Mouse (Mus musculus): ENCODE measurements around the gene Ano2.

Gene Ano2

DNA sequence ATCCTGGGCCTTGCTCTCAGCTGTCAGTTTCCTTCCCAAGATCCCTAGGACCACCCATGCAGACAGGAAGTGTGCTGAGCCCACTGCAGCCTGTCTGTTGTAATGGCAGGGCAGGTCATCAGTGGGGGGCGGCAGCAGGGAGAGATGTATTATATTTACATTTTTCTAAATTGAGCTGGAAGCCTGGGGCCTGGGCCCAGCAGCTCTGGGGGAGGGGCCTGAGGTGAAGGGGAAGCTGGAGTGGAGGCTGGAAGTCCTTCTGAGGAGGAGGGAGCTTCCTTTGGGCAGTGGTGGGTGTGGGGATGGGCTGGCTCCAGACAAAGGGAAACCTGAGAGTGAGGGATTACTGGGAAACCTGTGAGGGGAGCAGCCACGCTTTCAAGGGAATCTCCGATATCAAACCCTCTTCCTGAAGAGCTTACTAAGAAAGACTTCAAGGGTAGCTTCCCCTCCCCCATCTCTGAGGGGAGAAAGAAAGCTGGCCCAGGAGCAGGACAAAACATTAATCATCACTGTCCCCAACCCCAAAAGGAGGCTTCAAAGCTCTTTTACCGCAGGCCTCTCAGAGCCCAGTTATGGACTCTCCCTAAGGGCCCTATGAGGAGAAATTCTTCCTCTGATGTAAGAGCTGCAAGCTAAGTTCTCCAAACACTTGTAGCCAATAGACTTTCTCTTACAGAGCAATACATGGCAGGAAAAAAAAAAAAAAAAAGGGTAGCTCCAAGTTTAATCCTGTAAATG lies 313.0 kb downstream of the Ano2 start:
- ChIA-PET CTCF (interaction anchor here in 2 of 4 experiments (0.7 to 1.0 kb wide), 2 partner anchors 48 to 550 kb away, joined by 3 read pairs; no protein-coding TSS in a partner anchor), POLR2A (no interaction called here)

DNA sequence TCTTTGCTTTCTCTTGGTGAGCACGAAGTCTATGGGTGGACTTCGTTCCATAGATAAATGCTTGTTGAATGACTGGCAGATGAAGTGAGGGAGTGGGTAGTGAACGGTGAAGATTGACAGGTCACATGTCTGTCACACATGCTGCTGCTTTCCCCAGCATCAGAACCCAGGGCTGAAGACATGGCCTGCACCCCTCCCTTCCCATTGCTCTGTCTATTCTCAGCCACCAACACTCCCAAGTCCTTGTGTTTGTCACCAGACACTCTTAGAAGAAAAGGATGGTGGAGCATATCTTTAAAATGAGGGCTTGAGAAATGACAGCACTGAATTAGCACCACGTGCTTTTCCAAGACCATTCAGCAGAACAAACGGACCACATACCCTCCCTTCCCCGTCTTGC lies 316.4 kb downstream of the Ano2 start:
- ChIA-PET POLR2A (no interaction called here), CTCF (no interaction called here)

DNA sequence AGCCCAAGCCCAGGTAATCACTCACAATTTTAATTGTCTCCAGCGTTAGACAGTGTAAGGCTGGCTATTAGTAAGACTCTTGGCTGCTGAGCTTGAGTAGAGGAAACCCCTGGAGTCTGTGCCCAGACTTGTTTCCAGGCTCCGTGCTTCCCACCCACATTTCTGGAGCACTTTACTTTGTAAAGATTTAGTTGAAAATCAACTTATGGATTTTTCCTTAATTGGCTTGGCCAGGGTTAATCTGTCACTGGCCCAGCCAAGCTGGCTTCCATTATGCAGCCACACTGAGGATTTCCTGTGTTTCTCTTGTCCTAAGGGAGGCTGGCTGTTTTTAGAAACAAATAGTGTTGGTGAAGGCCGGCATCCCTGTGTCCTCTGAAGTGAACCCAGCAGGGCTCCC lies 318.9 kb downstream of the Ano2 start:
- POLR2A ChIA-PET: no interaction called here
- CTCF ChIA-PET: no interaction called here

DNA sequence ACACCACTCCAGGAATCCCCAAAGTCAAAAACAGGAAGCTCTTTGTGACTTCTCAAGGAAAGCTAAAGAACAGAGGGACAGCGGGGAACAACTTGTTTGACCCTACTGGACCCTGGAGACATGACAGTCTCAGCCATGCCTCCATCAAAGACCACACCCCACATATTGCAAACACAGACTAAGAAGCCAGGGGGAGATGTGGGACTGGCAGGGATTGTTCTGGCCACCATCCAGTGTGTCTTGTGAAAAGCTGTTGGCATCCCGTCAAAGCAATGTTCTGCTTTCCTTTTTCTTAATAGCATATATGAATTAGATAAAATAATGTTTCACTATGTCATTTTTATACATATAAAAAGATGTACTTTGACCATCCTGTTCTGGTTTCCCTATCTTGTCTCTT lies 326.8 kb downstream of the Ano2 start:
- ChIA-PET POLR2A (no interaction called here), CTCF (no interaction called here)

DNA sequence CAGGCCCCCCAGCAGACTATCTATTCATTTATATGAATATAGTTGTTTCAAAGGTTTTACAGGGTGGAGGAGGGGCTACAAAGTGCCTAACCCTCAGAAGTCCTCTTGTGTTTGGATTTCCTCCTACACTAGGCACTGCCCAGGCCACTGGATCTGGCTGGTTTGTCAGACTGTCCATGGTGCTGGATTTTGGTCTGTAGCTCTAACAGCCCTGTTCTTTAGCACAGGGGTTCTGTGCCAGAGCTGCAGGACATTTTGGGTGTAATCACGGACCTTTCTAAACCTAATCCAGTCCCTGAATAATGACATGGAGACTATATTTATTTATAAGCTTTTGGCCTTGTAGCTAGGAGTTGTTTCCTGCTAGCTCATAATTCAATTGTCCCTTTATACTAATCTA lies 328.2 kb downstream of the Ano2 start:
- CTCF ChIA-PET: interaction anchor here in 1 of 4 experiments (0.6 kb wide), 1 partner anchor 1248 kb away, joined by 4 read pairs; no protein-coding TSS in a partner anchor
- POLR2A ChIA-PET: no interaction called here

DNA sequence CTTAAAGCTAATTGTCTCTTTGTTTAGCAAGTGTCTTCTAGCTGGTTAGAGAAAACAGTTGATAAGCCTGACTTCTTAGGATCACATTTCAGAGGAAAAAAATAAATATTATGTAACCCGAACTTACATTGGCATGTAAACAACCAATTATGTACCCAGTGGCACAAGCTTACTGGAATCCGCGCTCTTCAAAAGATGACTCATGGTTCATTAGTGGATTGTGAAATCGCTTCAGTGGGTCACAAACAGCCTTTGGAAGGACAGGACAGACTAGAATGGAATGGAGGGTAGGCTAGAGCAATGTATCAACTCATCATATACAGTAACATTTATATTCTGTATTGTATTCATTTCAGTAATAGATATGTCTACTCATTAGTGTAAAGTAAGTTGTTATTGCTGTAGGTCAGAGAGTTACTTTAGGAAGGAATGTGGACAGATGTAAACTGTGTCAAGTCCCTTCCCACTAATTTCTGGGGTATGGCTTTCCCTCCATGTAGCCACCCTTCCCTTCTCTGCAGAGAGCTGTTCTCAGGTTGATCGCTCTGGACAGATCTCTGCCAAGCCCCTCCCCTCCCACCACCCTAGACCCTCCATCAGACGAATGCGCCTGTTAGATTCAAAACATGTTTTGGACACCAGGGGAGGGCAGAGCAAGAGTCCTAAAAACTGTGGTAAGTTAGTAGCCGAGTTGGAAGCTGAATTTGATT lies 343.6 kb downstream of the Ano2 start:
- POLR2A ChIA-PET: no interaction called here
- CTCF ChIA-PET: no interaction called here

DNA sequence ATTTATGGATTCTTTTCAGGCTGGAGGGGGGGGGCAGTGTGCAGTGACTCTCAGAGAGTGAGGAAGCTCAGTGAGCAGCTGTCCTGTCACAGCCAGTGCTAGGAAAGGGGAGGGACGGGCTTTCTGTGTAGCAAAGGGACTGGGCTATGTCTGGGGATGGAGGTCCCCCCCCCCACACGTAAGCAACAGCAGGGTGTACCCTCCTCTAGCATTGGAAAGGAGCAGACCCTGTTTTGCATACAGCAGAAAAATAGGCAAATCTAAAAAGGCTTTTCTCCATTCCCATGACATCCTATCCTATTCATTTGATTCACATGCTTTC lies 344.1 kb downstream of the Ano2 start:
- CTCF ChIA-PET: no interaction called here
- POLR2A ChIA-PET: no interaction called here

DNA sequence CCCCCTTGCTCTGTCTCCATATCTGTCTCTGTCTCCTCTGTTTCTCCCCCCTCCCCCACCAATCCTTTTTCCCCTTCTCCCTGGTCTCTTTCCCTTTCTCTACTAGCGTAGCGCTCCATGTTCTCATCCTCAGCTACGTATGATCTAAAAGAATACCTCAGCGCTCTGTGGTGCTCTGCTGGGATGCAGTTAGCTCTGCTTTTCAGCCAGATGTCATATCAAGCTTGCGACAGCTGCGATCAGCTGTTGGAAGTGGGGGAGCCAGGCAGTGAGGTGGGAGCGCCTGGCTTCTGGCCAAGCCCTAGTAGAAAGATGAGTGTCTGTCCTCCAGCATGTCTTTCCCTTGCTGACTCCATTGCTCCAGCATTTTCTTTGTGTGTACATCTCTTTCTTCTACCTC lies 344.5 kb downstream of the Ano2 start:
- POLR2A ChIA-PET: no interaction called here

DNA sequence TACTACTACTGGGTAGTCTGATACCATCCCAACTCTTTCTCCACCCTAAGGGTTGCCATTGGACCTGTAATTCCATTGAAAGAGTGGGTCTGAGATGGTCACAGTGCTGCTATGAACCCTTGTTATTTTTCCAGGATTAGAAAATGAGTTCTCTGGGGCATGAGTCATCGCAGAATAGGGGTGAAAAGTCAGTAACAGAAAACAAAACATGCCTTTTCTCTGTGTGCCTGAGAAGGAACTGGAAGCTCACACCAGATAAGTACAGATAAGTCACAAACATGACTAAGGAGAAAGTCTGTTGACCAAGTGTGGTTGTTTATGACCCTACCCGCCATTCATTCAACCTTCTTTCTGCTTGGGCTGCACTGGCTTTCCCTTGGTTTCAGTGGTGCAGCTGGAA lies 345.4 kb downstream of the Ano2 start:
- ChIA-PET POLR2A (no interaction called here), CTCF (no interaction called here)

More for the DNA sequence above, 344.5 kb downstream of the Ano2 start:
- CTCF ChIA-PET: no interaction called here

DNA sequence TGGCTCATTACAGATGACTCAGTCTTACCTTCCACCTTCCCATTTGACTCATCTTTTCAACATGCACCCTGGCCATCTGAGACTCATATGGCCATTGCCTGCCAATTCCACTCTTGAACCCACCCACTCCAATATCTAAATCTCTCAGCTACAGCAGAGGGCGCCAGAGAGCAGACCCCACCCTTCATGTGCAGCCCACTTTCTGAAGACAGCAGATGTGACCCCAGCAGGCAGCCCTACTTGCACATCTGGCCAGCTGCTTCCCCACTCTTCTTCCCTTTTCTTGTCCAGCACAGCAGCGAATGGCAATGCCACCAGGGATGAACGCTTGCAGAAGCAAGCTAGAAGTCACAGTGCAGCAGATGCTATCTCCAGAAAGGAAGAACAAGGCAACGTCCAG lies 355.7 kb downstream of the Ano2 start:
- CTCF ChIA-PET: interaction anchor here in 2 of 4 experiments (0.5 to 0.7 kb wide), 2 partner anchors 401 to 972 kb away, joined by 3 read pairs; no protein-coding TSS in a partner anchor
- POLR2A ChIA-PET: interaction anchor here in 1 of 4 experiments (0.6 kb wide), 1 partner anchor 189 kb away, joined by 3 read pairs; no protein-coding TSS in a partner anchor

DNA sequence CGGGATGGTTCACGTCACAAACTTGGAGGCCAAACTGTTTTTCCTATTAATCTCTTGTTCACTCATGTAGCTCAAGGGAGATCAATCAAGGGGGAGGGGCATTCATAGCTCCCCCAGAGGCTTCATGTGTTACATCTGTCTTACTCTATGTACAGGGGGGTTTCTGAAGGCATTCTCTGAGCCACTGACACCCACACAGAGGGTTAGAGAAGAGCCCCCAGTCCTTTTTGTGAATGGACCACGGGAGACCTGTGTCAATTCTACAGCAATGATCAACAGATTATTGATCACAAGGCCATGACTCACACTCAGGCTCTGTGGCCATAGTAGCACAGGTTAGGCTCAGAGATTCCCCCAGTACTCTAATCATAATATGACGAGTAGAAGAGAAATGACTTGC lies 358.0 kb downstream of the Ano2 start:
- POLR2A ChIA-PET: interaction anchor here in 2 of 4 experiments (0.6 to 0.9 kb wide), 2 partner anchors 10 to 373 kb away, joined by 3 read pairs; no protein-coding TSS in a partner anchor
- CTCF ChIA-PET: no interaction called here

DNA sequence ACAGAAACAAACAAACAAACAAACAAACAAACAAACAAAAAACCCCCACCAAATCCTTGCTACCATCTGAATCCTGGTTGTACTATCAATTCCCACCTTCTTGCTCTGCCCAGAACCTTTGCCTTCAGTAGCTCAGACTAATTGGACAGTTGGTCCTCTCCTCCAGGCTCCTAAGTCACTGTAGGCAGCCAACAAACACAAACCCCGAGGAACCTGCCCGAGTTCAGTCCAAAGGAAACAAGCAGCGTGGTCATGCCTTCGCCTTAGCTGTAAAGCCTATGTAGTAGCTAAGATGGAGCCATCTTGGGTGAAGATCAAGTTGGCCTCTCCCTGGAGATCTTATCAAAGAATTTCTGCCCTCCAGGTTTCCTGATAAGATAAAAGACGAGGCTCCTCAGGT lies 362.9 kb downstream of the Ano2 start:
- ChIA-PET CTCF (no interaction called here), POLR2A (no interaction called here)

DNA sequence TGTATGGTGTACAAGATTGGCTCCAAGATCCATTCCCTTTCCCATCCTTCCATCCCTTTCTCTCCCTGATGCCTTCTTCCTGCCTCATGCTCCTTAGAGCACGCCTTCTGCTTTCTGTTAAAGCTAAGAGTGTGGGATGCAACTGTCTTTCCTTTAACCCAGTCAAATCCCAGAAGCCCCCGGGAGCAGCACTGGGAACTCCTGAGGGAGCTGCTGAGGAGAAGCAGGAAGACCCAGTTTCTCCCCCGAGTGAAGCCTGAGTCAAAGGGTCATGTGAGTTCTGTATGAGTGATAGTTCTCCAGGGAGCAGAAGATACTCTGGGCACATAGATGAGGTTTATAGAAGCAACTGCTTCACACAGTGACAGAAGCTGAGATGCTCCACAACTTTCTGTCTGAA lies 367.5 kb downstream of the Ano2 start:
- ChIA-PET CTCF (no interaction called here), POLR2A (interaction anchor here in 1 of 4 experiments (0.6 kb wide), 1 partner anchor 10 kb away, joined by 4 read pairs; no protein-coding TSS in a partner anchor)

DNA sequence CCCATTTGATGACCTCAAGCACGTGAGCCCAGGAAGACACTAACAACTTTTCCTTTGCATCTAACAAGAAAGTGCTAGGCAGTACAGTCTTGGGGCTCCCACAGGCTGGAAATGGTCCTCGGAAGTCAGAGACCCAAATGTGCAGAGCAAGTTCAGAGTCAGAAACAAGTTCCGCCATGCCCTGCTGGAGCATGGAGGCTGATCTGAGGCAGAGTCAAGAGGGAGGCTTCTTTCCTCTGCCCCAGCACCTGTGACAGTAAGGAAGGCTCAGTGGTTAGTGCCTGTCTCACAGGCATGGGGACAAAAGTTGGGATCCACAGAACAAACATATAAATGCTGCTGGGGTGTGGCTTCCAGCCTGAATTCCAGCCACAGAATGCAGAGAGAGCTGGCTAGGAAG lies 390.3 kb downstream of the Ano2 start:
- ChIA-PET CTCF (no interaction called here), POLR2A (no interaction called here)

DNA sequence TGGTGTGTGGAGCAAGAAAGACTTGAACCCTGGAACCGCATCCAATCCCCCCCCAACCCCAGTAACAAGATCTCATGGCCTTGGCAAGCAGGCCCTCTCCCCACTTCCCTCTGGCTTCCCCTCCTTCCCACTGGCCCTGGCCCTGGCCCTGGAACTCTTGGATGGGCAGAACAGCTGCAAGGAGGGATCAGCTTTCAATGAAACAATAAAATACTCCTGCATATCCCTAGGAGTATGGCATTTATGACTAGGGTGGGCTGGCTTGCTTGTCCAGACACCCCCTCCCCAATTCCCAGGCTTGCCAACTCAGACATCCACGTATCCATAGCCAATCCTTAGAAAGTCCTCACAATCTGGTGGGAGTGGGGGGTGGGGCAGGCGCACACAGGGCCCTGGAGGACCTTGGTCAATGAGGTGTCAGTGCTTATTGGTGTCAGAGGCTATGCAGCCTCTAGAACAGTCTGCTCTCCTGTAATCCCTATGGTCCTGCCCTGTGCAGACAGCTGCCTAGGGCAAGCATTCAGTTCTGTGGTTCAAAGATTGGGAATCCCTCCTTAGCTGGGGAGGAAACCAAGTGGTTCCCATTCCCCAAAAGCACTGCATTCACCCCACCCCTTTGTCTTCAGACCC lies 396.2 kb downstream of the Ano2 start:
- POLR2A ChIA-PET: no interaction called here
- CTCF ChIA-PET: interaction anchor here in 1 of 4 experiments (0.6 kb wide), 1 partner anchor 1606 kb away, joined by 5 read pairs; no protein-coding TSS in a partner anchor

DNA sequence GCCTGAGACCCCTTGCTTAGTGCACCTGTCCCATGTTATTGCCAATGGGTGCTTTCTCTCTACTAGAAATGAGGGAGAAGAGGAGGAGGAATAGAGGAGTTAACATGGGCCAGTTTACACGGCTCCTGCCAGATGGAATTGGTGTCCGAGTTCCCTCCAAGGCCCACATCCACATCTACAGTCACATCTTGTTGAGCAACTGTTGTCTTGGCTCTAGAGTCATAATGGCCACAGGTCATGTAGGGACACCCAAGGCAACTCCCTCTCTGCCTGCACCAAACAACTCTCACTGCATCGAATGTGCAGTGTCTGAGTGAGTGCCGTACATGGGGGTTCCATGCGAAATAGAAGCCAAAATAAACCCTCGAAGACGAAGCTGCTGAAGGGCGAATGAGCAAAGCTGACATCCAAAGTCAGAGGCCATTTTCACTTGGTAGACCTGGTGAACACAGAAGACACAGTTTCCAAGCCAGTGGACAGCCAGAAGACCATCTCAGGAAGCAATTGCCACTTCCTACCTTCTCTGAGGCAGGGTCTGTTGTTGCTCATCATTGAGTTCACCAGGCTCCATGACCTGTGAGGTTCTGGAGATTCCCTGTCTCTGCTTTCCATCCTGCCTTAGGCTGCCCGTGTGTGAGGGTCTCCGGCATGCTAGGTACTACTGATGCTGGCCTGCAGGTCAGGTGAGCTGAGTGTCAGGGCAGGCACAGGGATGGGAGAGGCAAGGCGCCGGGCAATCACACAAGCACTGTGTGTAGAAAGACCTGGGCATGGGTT lies 398.5 kb downstream of the Ano2 start:
- POLR2A ChIA-PET: no interaction called here
- CTCF ChIA-PET: interaction anchor here in 2 of 4 experiments (0.5 to 0.6 kb wide), 2 partner anchors 43 to 661 kb away, joined by 3 to 4 read pairs; no protein-coding TSS in a partner anchor
